Mouse (Mus musculus) neural tube, embryonic 15.5 days (tissue): ENCODE results near the gene Erp29. TPM values are rescaled to one million over a fixed set of nuclear protein-coding genes. Genes with fewer than 3 reads are reported as not detected.

Experiments used
- ATAC-seq: fragments of 200-750 bp; cut with Nextera tagmentation; 2 replicates; pipeline ENCODE4 v1.8.0; 2017; ENCODE audit warnings: mild to moderate bottlenecking, moderate TSS enrichment, moderate library complexity; ENCODE audit not compliant: low FRiP score
- H3K27ac ChIP-seq: fragments of 300-500 bp; sonication (generic); replicated peaks from 2 replicates; pipeline ENCODE4 v1.5.1; 2015; ENCODE audit warnings: mild to moderate bottlenecking, inconsistent platforms
- H3K27me3 ChIP-seq: fragments of 300-500 bp; sonication (generic); replicated peaks from 2 replicates; pipeline ENCODE4 v1.6.1; 2015; ENCODE audit warnings: inconsistent platforms
- H3K36me3 ChIP-seq: fragments of 300-500 bp; sonication (generic); 2 replicates; pipeline ENCODE4 v1.6.1; 2015; ENCODE audit warnings: inconsistent platforms
- H3K4me1 ChIP-seq: fragments of 300-500 bp; sonication (generic); 2 replicates; pipeline ENCODE4 v1.6.1; 2015; ENCODE audit warnings: inconsistent platforms
- H3K4me2 ChIP-seq: fragments of 300-500 bp; sonication (generic); 2 replicates; pipeline ENCODE4 v1.6.1; 2015; ENCODE audit warnings: inconsistent platforms, mild to moderate bottlenecking, moderate library complexity
- H3K4me3 ChIP-seq: fragments of 300-500 bp; sonication (generic); replicated peaks from 2 replicates; pipeline ENCODE4 v1.5.1; 2015; ENCODE audit warnings: mild to moderate bottlenecking, inconsistent platforms
- H3K9ac ChIP-seq: fragments of 300-500 bp; sonication (generic); replicated peaks from 2 replicates; pipeline ENCODE4 v1.6.1; 2015; ENCODE audit warnings: mild to moderate bottlenecking, inconsistent platforms
- H3K9me3 ChIP-seq: fragments of 300-500 bp; sonication (generic); replicated peaks from 2 replicates; pipeline ENCODE4 v1.6.1; 2016; ENCODE audit warnings: inconsistent platforms
- WGBS: fragments of 180-500 bp; shearing (Covaris S2); methylation state at CpG from one replicate; pipeline ENCODE4 v1.1.7; 2015; ENCODE audit warnings: mixed read lengths; 5-methylcytosine and 5-hydroxymethylcytosine counted together
- polyA plus RNA-seq: library from polyadenylated mRNA; unstranded; fragments of >200 nt; fragmentation: Nextera tagmentation; extraction: Ambion mirVana; gene quantifications from 2 replicates; pipeline ENCODE4 v1.2.1, GENCODE M21; 2015

Gene Erp29
- polyA plus RNA-seq, 1 experiment from 2014 or later, result 192 TPM

GRCm38 (mm10) chr5:121398965-121399462, 53.3 kb downstream of the Erp29 start:
- no peak for ATAC-seq
- H3K27me3 ChIP-seq, result no peaks in the 10 kb centered on the region
- 53% methylated on average over 9 of the region's 9 CpGs for WGBS
- no peaks in the 10 kb centered on the region for H3K9me3 ChIP-seq
- peak overlapping the region; percentile 96 for H3K4me3 ChIP-seq
- peak overlapping the region; percentile 92 for H3K9ac ChIP-seq
- H3K4me1 ChIP-seq, result peaks cover 29% of the 10 kb centered on the region
- peak overlapping the region; percentile 74 for H3K4me2 ChIP-seq
- peaks cover 9% of the 10 kb centered on the region; the same call in 1 of the 2 replicates for H3K36me3 ChIP-seq
- H3K27ac ChIP-seq, result no peak overlapping the region

GRCm38 (mm10) chr5:121398146-121398964, 54.0 kb downstream of the Erp29 start:
- Histone ChIP-seq H3K4me2 (peak overlapping the region; percentile 74), H3K36me3 (peaks cover 9% of the 10 kb centered on the region; the same call in 1 of the 2 replicates), H3K9me3 (no peaks in the 10 kb centered on the region), H3K4me1 (peaks cover 27% of the 10 kb centered on the region), H3K27me3 (no peaks in the 10 kb centered on the region), H3K9ac (peak overlapping the region; percentile 92), H3K27ac (peak overlapping the region; percentile 85), H3K4me3 (peak overlapping the region; percentile 96)
- WGBS, result under 1% methylated on average over 67 of the region's 67 CpGs
- ATAC-seq, result peak; percentile 77

DNA sequence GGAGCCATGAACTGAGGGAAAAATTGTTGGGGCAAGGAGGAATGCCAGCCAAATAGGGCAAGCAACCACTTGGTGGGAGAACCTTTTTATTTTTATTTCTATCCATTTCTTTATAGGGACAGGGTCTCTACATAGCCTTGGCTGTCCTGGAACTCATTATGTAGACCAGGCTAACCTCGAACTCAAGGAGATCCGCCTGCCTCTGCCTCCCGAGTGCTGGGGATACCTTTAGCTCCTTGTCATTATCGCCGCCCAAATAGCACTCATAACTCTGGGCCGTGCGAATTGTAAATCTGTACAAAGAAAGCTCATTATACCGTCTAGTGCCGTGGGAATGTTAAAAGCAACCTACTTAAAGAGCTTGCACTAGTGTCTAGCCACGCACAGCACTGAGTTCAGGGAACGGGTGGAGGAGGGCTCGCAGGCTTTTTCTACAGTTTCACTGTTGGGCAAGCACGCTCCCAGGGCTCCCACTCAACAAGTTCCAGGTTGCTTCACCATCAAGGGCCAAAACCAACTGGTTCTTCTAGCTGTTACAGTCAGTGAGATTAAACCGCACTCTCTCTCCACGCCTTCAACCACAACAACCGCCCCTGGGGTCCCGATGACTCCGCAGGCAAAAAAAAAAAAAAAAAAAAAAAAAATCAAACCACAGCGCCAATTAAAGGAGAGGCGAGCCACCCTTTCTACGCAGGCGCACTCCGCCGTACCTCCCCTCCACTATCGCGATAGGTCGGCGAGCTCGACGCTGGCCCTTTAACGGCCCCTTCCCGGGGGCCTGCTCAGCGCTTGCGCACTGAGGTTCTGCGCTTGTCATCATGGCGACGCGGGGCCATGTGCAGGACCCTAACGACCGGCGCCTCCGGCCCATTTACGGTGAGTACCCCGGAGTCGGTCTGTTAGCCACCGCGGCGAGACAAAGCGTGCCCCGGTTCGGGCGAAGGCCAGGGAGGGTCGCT, 54.8 kb downstream of the Erp29 start, which contains the start of gene Naa25:
Naa25 (plus strand) TSS at position 750 of the 959 bp plus-strand sequence.
- Histone ChIP-seq H3K4me1 (peaks cover 27% of the 10 kb centered on the region), H3K9me3 (no peaks in the 10 kb centered on the region), H3K36me3 (peaks cover 9% of the 10 kb centered on the region; the same call in 1 of the 2 replicates), H3K27ac (peak within 1 kb of the TSS; percentile 85), H3K4me2 (peak within 1 kb of the TSS; percentile 74), H3K9ac (peak within 1 kb of the TSS; percentile 92), H3K4me3 (peak within 1 kb of the TSS; percentile 96), H3K27me3 (no peaks in the 10 kb centered on the region)
- WGBS, result 9% methylated on average over 53 of the region's 53 CpGs
- ATAC-seq, result peak; percentile 95

- 83% methylated on average over 5 of the region's 5 CpGs for WGBS
- Histone ChIP-seq H3K4me1 (peaks cover 24% of the 10 kb centered on the region), H3K4me2 (no peak overlapping the region), H3K4me3 (no peak overlapping the region), H3K27me3 (no peaks in the 10 kb centered on the region), H3K9ac (no peak overlapping the region), H3K9me3 (no peaks in the 10 kb centered on the region), H3K36me3 (no peaks in the 10 kb centered on the region), H3K27ac (no peak overlapping the region)
- no peak for ATAC-seq
These were observed 56.7 kb downstream of the Erp29 start for GRCm38 (mm10) chr5:121395621-121396020.

DNA sequence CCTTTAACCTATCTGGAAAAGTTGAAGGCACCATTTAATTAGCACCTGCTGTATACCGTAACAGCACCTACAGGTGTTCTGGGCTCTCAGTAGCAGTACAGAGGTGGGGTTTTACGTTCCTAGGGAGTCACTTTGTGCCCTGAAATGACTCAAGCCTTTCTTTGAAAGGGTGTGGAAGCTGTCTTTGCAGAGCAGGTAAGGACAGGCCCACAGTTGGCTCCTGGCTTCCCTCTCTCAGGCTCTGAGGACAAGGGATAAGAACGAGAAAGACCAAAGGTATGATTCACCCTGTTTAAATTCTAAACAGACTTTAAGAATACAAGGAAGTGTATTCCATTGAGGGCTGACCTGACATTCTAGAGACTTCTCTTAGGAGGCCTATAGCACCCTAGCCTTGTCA, 58.9 kb downstream of the Erp29 start:
- 78% methylated on average over 3 of the region's 3 CpGs for WGBS
- no peak overlapping the region for H3K4me3 ChIP-seq

DNA sequence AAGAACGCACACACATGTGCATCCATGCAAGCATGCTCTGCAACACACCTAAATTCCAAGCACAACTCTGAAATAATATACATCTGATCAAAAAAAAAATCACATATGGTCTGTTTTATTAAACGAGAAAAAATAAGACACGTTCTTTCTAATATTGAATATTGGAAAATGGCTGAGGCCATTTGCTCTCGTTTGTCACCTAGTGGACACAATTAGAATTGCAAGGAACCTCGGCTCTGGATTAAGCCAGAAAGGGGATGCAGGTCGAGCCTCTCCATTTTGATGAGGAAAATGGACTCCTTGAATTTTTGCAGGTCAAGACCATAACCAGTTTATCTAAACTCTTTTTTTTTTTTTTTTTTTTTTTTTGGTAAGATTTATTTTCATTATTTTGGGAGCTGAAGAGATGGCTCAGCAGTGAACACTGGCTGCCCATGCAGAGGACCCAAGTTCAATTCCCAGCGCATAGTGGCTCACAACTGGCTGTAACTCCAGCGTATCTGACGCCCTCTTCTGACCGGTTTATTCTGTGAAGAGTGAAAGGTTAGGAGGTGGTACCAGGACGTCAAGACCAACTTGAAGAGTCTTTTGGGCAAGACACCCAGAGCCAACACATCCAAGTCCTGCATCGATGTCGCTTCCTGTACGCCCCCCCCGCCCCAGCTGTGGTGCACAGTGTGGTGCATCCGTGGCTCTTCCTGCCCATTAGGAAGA, 59.5 kb downstream of the Erp29 start:
- no peaks in the 10 kb centered on the region for H3K27me3 ChIP-seq

More for the DNA sequence above, 58.9 kb downstream of the Erp29 start:
- Histone ChIP-seq H3K27ac (no peak overlapping the region), H3K4me1 (peaks cover 7% of the 10 kb centered on the region), H3K36me3 (no peaks in the 10 kb centered on the region), H3K27me3 (no peaks in the 10 kb centered on the region), H3K9me3 (no peaks in the 10 kb centered on the region), H3K4me2 (no peak overlapping the region), H3K9ac (no peak overlapping the region)
- no peak for ATAC-seq

DNA sequence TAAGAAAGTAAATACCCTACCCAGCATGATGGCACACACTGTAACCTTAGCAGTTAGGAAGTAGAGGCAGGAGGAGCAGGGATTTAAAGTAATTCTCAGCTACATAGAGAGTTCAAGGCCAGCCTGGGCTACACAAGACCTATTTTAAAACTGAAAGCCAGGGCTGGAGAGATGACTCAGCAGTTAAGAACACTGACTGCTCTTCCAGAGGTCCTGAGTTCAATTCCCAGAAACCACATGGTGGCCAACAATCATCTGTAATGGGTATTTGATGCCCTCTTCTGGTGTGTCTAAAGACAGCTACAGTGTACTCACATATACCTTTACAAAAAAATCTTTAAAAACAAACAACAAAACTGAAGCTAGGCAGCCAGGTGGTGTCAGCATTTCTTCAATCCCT, 62.6 kb downstream of the Erp29 start:
- H3K27me3 ChIP-seq, result no peaks in the 10 kb centered on the region
- no peaks in the 10 kb centered on the region for H3K9me3 ChIP-seq
- no peak for ATAC-seq
- H3K4me2 ChIP-seq, result no peak overlapping the region
- no peaks in the 10 kb centered on the region for H3K36me3 ChIP-seq
- peaks cover 9% of the 10 kb centered on the region for H3K4me1 ChIP-seq
- H3K9ac ChIP-seq, result no peak overlapping the region
- H3K4me3 ChIP-seq, result no peak overlapping the region
- H3K27ac ChIP-seq, result no peak overlapping the region

More for the DNA sequence above, 59.5 kb downstream of the Erp29 start:
- Histone ChIP-seq H3K4me1 (peaks cover 7% of the 10 kb centered on the region), H3K9me3 (no peaks in the 10 kb centered on the region), H3K27ac (no peak overlapping the region), H3K4me3 (no peak overlapping the region), H3K9ac (no peak overlapping the region), H3K4me2 (no peak overlapping the region), H3K36me3 (no peaks in the 10 kb centered on the region)
- ATAC-seq, result no peak
- 59% methylated on average over 16 of the region's 16 CpGs for WGBS

DNA sequence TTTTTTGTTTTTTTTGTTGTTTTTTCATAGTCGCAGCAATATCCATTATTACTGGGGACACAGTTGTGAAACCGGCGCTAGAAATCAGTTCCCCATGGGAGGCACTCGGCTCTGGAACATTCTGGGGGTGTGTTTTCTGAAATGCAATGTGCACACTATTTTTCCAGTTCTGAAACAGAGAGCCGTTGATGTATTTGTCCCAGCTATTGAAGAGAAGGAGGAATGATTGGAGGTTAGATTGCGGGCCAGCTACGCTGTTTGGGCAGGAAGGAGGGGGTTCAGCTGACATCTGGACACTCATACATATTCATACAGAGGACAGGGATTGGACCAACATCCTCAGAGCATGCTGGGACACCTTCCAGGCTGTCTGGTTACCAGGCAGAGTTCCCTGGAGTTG, 63.2 kb downstream of the Erp29 start:
- Histone ChIP-seq H3K9ac (no peak overlapping the region), H3K4me2 (no peak overlapping the region)
- no peak for ATAC-seq

DNA sequence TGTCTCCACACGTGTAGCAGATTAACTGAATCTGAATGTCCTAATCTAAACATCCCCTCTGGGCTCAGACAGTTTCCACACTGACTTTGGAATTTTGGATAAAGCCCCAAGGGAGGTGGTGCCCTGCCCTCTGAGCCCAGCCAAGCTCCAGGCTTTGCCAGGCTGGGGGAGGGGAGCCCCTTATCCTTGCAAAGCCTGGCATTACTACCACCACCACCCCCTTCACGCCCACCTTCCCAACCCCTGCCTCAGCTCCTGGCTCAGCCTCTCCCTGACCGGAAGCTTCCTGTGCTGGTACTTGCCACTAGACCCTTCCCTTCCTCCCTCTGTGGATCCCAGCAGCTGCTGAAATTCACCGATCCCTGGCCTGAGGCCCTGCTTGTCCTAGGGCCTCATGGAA, 65.2 kb downstream of the Erp29 start:
- H3K27me3 ChIP-seq, result no peaks in the 10 kb centered on the region
- WGBS, result 69% methylated on average over 4 of the region's 4 CpGs
- peaks cover 34% of the 10 kb centered on the region for H3K4me1 ChIP-seq
- no peak for ATAC-seq
- H3K4me3 ChIP-seq, result no peak overlapping the region
- H3K36me3 ChIP-seq, result peaks cover 3% of the 10 kb centered on the region; the same call in 1 of the 2 replicates
- H3K27ac ChIP-seq, result no peak overlapping the region
- H3K9me3 ChIP-seq, result no peaks in the 10 kb centered on the region
- H3K4me2 ChIP-seq, result no peak overlapping the region
- no peak overlapping the region for H3K9ac ChIP-seq

More for the DNA sequence above, 63.2 kb downstream of the Erp29 start:
- H3K27me3 ChIP-seq, result no peaks in the 10 kb centered on the region
- no peaks in the 10 kb centered on the region for H3K36me3 ChIP-seq
- H3K4me3 ChIP-seq, result no peak overlapping the region
- H3K4me1 ChIP-seq, result peaks cover 14% of the 10 kb centered on the region
- WGBS, result 44% methylated on average over 7 of the region's 7 CpGs
- H3K27ac ChIP-seq, result no peak overlapping the region
- no peaks in the 10 kb centered on the region for H3K9me3 ChIP-seq

DNA sequence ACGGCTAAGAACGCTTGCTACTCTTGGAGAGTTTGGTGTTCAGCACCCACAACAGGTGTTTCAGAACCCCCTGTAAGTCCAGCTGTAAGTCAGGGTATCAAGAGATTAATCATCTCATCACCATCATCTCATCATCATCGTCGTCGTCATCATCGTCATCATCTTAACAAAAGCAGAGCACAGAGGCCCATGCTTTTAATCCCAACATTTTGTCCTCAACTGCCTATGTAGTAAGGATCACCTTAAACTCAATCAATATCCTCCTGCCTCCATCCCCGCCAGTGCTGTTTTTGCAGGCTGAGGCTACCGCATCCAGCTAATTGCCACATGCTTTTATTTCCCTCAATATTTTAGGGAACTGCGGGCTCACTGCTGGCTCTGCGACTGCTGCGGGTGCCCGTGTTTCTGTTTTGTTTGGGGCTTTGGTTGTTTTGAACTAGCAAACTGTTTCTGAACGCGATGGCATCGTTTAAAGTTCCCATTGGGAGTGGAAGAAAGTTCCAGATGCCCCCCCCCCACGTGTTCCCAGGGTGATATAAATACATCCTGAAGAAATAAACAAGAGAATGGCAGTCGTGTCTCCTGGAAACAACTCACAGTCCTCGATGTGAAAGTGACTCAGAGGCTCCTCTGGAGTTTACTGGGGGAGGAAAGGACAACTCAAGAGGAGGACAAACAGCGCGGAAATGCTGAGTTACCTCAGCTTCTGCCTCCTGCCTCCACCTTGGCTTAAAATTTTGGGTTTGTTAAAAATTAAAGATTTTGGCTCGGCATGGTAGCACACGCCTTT, 66.0 kb downstream of the Erp29 start:
- Histone ChIP-seq H3K9ac (peak overlapping the region; percentile 83), H3K4me2 (peak overlapping the region; percentile 69), H3K4me1 (peaks cover 35% of the 10 kb centered on the region), H3K27ac (peak overlapping the region; percentile 83), H3K9me3 (no peaks in the 10 kb centered on the region), H3K27me3 (no peaks in the 10 kb centered on the region), H3K4me3 (peak overlapping the region; percentile 67), H3K36me3 (peaks cover 11% of the 10 kb centered on the region)
- peak; percentile 9; the same call in 1 of the 2 replicates for ATAC-seq
- 34% methylated on average over 22 of the region's 22 CpGs for WGBS
